Mouse (Mus musculus) layer of hippocampus, adult 9-10 months (tissue): Measurements from ENCODE around the gene Slc25a14.

Experiments used
- DNase-seq: peaks from one replicate; pipeline ENCODE4 v3.0.0; 2022; ENCODE audit warnings: low spot score

Gene Slc25a14

DNA sequence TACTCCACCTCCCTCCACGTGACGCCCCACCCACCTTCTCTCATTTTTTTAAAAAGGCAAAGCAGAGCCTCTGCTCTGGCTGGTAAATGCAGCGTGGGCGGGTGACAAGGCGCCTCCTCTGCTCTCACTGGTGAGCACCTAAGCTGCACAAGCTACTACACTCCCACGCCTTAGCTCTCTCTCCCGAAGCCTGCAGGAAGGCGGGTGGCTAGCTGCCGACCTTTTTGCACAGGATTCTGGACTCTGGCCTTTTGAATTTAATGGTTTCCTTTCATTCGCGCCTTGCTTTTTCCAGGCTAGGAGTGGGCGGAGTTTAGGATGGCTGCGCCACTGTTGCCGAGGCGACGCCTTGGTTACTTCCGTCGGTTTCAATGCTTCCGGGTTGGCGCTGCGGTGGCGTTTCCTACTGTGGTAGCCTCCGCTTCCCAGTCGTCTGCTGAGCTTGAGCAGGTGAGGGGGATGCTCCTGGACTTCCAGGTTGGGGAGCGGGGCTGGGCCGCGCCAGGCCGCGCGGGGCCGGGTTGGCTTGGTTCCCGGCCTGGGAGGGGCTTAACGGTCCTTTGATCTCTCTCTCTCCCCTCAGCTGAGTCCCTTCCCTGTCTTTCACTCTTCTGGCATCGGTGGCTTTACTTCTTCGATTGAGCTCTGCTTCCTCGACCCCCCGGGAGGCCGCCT lies at the start of gene Slc25a14:
Slc25a14 (plus strand) TSS at position 35 of the 675 bp plus-strand sequence.
- DNase-seq, result peak; percentile 53

- no peak for DNase-seq
Measured at GRCm38 (mm10) chrX:48583332-48583731, 39.9 kb upstream of the Slc25a14 start.

- DNase-seq, result no peak
Measured at GRCm38 (mm10) chrX:48593721-48594098, 29.5 kb upstream of the Slc25a14 start.

DNA sequence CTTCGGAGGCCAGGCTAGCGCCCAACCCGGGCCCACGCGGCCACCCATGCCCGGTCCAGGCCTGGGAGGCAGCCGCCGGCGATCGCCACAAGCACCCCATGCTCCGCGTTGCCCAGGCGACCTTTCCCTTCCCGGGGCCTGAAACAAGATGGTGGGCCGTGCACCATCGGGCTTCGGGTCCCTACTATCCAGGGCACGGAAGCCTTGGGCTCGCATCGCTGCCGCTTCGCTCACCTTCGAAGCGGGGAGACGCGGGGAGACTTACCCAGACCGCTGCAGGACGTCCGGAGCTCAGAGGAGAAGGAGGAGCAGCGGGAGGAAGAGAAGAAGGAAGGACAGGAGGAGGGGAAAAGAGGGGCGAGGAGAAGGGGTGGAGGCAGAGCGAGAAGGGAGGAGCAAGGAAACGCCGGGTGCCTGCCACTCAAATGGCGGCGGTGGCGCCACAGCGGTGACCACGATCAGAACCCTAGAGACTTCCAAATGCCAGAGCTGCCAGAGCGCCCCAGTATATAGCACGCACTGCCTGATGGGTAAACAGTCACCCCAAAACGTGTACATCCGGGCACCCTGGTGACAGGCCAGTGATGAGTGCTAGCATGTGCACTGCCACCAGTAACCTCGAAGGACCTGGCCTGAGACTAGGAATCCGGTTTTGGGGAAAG lies 29.0 kb upstream of the Slc25a14 start, which contains the start of gene Zfp280c:
Zfp280c (minus strand) TSS at position 406 of the 662 bp plus-strand sequence.
- DNase-seq, result peak; percentile 52

DNA sequence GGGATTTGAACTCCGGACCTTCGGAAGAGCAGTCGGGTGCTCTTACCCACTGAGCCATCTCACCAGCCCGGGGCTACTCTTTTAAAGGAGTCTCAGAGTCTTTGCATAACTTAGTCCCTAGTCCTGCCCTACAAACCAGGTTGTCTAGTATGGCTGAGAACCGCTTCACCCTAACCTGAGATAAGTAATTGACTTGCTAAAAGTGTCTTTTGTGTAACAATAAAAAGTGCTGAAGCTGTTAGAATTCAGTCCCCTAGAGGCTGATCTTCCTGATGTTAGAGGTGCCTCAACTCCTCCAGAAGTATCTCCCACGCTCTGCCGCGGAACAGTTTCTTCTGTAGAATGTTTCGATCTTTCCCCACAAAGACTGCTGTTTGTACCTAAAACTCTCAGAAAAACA lies 27.2 kb upstream of the Slc25a14 start:
- DNase-seq, result no peak

- no peak for DNase-seq
Measured at GRCm38 (mm10) chrX:48596906-48597305, 26.3 kb upstream of the Slc25a14 start.

DNA sequence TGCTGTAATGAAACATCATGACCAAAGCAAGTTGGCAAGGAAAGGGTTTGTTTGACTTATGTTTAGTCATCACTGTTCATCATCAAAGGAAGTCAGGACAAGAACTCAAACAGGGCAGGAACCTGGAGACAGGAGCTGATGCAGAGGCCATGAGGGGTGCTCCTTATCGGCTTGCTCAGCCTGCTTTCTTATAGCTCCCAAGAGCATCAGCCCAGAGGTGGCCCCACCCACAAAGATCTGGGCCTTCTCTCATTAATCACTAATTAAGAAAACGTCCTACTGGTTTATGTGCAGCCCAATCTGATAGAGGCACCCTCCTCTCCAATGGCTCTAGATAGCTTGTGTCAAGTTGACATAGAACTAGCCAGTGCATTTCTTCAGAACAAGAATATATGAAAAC lies 18.3 kb upstream of the Slc25a14 start:
- no peak for DNase-seq

- no peak for DNase-seq
Measured at GRCm38 (mm10) chrX:48623049-48623378, 199 bp upstream of the Slc25a14 start.

DNA sequence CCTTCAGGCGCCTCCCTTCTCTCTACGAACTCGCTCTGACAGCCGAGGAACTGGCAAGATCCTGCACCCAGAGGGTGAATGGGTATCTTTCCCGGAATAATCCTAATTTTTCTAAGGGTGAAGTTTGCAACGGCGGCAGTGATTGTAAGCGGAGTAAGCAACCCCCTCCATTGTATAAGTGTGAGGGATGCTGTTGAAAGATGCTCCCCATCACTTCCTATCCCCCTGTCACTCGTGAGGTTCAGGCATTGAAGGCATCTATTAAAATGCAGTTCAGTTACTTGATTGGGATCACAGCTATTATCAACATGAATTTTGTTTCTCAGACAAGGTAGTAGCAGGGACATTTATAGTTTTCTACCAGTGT lies 824 bp downstream of the Slc25a14 start:
- DNase-seq, result no peak

DNA sequence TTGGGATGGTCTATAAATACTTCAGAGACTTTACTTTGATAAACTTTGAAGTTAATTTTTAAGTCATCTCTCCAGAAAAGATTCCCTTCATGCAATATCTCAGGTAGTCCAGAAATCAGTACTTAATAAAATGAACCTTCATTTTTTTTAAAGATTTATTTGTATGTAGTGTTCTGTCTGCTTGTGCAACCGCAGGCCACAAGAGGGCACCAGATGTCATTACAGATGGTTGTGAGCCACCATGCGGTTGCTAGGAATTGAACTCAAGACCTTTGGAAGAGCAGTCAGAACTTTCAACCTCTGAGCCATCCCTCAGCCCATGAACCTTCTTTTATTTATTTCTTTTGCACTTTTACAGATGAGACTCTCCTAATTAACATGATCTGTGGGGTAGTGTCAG lies 13.8 kb downstream of the Slc25a14 start:
- no peak for DNase-seq

- DNase-seq, result no peak
Measured at GRCm38 (mm10) chrX:48644122-48644521, 20.9 kb downstream of the Slc25a14 start.

- DNase-seq, result no peak
Measured at GRCm38 (mm10) chrX:48666807-48667206, 43.6 kb downstream of the Slc25a14 start.

GRCm38 (mm10) chrX:48669588-48669987 lies 46.4 kb downstream of the Slc25a14 start:
- no peak for DNase-seq

GRCm38 (mm10) chrX:48671714-48672113 lies 48.5 kb downstream of the Slc25a14 start:
- DNase-seq, result no peak

- DNase-seq, result no peak
Measured at GRCm38 (mm10) chrX:48674171-48674570, 51.0 kb downstream of the Slc25a14 start, which contains the start of gene Gpr119. Gene Gpr119, minus strand, starts transcription at chrX:48674478.

DNA sequence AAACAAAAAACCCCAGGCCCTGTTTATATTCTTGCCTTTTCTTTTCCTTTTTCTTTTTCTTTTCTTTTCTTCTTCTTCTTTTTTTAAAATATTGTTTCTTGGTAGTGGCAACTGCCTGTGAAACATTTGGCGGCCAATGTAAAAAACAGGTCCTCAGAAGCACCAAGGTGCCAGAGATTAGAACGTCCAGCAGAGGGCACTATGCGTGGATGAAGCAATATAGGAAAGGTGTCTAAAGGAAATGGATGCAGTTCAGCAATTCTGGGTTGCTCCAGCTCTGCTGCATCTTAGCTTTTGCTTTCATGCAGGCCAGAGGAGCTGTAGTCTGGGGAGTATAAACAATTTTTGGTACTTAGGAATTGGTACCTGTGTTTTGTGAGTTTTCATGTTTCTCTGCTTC lies 60.2 kb downstream of the Slc25a14 start:
- peak; percentile 17 for DNase-seq

- DNase-seq, result no peak
Measured at GRCm38 (mm10) chrX:48683857-48684256, 60.6 kb downstream of the Slc25a14 start.

GRCm38 (mm10) chrX:48694460-48694859 lies 71.2 kb downstream of the Slc25a14 start:
- DNase-seq, result no peak

- DNase-seq, result peak; percentile 59
Measured at GRCm38 (mm10) chrX:48694864-48695371, 71.7 kb downstream of the Slc25a14 start, which contains the start of gene Rbmx2. Gene Rbmx2, plus strand, starts transcription at chrX:48695004.

DNA sequence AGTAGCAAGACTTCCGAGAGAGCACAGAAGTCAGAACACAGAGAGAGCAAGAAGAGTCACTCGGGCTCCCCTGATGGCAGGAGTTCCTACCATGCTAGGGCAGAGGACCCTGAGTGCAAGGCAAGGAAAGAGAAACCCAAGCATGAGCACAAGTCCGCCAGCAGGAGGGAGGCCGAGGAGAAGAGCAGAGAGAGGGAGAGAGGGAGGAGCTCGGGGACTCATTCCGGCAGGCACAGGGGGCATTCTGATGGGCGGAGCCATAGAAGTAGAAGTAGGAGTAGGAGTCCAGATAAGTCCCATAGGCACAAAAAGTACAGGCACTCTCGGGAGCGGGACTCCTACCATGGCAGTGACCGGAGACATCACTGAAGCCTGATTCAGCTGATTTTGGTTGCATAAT lies 86.5 kb downstream of the Slc25a14 start:
- no peak for DNase-seq
